Mouse (Mus musculus): ENCODE measurements around the gene Rbm3.
"Not testable (repeated sequence)": the region's sequence is repeated elsewhere in the genome, so short reads cannot be mapped to it uniquely, and the experiment has no call there.

Rbm3 gene

DNA sequence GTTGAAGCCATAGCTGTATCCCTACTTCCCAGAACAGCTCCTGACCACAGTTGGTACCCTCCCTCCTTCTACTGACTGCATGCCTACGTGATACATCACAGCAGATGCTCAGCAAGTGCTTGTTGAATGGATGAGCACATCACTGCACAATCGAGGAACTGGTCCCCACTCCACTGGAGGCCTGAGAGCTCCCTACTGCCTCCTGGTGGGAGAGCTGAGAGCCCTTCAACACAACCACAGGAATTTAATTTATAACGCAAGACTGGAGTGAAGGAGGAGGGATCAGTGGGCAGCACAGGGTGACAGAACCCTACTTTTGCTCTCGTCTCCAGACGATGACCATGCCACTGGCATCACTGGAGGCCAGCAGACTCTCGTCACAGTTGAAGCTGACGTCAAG, 20.4 kb downstream of the Rbm3 start:
- no peak for DNase-seq

DNA sequence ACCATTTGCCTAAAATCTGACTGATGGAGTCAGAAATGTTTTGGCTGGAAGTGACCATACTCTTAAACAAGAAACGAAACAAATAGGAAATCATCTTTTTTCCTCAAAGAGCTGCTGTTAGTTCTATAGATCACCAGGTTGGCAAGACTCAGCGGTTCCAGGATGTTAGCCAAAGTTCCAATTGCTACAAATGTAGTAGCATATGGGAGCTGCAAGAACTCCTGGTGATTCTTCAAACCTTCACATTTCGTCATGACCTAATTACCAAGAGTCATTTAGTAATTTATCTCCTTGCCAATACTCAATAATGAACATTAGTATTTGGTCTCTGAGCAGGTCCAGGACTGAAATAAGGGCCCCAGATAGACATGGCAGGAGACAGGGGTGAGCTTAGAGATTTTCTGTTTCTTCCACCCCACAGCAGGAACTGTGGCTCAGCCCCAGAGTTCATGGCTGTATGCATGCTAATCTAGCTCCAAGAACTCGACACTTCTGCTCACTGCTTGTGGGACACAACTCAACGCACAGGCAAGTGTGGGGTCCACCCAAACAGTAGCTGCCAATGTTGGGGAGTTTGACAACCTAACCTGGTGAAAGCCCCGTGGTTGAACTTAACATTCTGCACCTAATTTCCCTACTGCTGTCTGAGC, 21.7 kb downstream of the Rbm3 start:
- DNase-seq, result no peak

DNA sequence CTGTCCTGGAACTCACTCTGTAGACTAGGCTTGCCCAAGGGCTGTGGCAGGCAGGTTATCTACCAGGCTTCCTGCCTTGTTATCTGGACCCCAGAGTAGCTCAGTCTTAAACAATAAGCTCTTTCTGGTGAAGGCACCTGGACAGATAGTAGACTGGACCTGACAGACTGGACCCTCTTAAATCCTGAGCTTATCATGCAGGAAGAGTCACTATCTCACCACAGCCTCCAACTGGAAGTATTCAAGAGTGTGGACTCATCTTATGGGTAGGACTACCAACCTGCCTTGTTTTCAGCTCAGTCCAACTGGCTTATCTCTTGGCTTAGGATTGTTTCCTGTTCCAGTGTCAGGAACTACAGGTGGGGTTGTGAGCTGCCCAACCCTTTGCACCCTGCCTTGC, 28.4 kb downstream of the Rbm3 start:
- no peak for DNase-seq

DNA sequence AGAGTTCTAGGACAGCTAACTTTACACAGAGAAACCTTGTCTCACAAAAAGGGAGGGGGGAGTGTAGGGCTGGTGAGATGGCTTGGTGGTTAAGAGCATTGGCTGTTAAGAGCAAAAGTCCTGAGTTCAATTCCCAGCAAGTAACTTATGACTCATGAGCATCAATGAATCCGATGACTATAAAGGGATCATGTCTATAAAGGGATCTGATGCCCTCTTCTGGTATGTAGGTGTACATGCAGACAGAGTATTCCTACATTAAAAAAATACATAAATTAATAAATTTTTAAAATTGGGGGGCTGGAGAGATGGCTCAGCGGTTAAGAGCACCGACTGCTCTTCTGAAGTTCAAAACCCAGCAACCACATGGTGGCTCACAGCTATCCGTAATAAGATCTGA, 30.4 kb downstream of the Rbm3 start:
- DNase-seq, result no peak

DNA sequence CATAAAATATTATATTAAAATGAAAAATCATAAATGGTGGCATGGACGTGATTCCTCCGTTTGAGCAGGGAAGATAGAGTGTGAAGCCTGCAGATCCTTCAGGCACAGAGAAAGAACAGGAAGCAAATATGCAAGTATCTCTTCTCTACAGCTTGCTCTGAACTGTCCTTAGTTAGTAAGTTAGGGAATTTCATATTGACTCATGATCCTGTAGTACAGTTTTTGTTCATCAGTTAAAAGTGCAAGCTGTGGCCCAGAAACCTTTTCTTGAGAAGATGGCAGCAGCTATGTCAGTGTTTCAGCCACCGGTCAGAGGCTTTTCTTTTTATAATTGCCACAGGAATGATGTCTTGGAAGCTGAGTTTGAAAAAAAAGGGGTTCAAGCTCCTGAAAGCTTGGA, 40.7 kb downstream of the Rbm3 start:
- no peak for DNase-seq

DNA sequence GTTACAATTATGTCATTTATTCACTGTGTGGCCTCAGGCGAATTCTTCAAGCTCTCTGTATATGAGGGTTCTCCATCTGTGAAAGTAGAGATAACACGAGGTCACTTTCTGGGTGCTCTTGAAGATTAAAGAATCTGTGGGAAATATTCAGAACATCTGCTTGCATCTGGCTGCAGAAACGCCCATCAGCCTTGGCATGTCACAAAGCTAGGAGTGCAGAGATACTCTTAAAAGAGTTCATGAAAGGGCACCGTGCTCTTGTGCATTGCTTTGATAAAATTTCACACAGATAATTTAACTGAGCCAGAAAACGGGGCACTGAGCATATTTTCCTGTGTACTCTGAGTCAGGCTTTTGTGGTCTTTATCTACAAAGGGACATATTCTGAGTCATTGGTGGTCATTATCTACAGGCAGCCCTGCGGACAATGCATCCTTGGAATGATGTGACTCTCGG, 43.4 kb downstream of the Rbm3 start:
- no peak for DNase-seq

DNA sequence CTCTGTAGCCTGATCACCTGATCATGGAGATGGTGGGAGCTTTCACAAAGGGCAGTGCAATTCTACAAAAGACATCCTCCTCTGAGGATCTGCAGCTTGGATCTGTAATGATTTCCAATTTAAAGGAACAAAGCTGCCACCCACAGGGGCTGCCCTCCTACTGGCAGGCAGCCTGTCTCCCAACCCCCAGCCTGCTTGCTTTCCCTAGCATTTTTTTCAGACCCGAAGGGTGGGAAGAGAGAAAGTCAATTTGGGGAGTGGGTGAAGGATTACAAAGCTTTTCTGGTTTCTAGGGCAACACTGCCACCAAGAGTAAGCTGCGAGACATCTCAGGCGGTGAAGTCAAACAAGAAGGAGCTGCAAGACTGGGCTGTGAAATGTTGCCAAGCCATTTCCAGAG, 44.7 kb downstream of the Rbm3 start:
- peak; percentile 84 for DNase-seq

DNA sequence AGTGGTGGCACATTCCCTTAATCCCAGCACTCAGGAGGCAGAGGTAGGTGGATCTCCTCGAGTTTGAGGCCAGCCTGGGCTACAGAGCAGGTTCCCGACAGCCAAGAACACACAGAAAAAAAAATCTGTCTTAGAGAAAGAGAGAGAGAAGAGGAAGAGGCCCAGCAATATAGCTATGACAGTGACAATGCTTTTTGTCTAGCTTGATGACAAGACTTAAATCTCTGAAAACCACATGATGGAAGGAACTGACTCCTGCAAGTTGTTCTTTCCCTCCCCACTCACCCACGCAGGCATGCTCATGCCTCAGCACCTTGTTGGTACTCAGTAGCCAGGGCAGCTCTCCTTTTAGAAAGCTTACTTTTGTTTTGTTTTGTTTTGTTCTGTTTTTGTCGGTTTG, 46.2 kb downstream of the Rbm3 start:
- DNase-seq, result no peak

GRCm38 (mm10) chrX:8096787-8097242, 48.9 kb downstream of the Rbm3 start:
- DNase-seq, result peak; percentile 94

DNA sequence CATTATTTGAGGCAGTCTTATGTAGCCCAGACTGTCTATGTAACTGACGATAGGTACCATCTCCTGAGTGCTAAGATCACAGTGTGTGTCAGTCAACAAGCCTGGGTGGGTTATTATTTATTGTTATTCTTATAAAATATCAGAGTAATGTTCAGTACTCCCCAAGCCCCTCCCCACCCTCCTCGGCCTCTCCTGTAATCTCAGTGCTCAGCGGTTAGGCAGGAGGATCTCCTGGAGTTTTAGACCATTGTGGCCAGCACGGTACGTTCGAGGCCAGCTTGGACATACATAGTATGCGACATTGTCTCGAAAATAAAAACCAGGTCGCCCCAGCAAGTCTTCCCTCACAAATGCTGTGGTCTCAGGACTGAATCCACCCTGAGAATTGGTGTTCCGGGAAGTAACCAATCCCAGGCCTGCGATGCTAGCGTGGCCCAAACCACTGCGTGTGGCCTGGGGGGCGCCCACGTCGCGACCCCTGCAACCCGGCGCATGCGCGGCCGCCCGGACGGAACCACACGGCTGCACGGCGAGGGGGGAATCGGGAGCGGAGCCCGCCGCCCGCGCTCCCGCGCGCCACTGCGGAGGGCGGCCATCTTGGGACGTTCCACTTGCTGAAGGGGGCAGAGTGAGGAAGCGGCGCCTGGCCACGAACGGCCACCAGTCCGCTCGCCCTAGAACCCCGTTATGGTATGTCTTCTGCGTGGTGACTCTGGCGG, 49.5 kb downstream of the Rbm3 start:
- DNase-seq, result not testable (repeated sequence)

- DNase-seq, result no peak
These were observed 50.1 kb downstream of the Rbm3 start for GRCm38 (mm10) chrX:8095546-8095945.

DNA sequence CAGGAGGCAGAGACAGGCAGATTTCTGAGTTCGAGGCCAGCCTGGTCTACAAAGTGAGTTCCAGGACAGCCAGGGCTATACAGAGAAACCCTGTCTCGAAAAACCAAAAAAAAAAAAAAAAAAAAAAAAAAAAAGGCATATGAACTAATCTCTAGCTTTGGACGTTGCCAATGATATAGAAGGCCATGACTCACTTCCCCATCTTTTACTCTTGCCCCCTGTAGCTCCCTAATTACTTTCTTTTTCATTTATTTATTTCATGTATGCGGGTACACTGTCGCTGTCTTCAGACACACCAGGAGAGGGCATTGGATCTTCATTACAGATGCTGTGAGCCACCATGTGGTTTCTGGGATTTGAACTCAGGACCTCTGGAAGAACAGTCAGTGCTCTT, 54.7 kb downstream of the Rbm3 start:
- not testable (repeated sequence) for DNase-seq

GRCm38 (mm10) chrX:8090346-8090953, 55.2 kb downstream of the Rbm3 start, which contains the start of gene Was:
Was (minus strand) TSS chrX:8090498.
- DNase-seq, result no peak

GRCm38 (mm10) chrX:8089746-8090145, 55.9 kb downstream of the Rbm3 start:
- no peak for DNase-seq

Measured in embryo, embryonic 11 days (tissue).